Mouse (Mus musculus): ENCODE results near the gene Rpa1.

- TF ChIP-seq CTCF (IDR thresholded peaks at IDR 0.05; ENCODE audit: borderline replicate concordance, extremely low read depth, insufficient read depth, insufficient read length) (no peak), POLR2A (IDR thresholded peaks at IDR 0.05; ENCODE audit: borderline replicate concordance, extremely low read depth, insufficient read depth, insufficient read length, poor library complexity, severe bottlenecking) (no peak)
Measured at GRCm38 (mm10) chr11:75287940-75288339, 60.2 kb downstream of the Rpa1 start.

Measured in brain, embryonic 14.5 days (tissue).